Mouse (Mus musculus) lung, postnatal 36 days (tissue): ENCODE measurements around the gene Sac3d1.
"Not testable (repeated sequence)": the region's sequence is repeated elsewhere in the genome, so short reads cannot be mapped to it uniquely, and the experiment has no call there.

Source experiments
- DNase-seq: peaks from one replicate; pipeline ENCODE4 v3.0.0; 2022; ENCODE audit warnings: mixed read lengths

The Sac3d1 gene

DNA sequence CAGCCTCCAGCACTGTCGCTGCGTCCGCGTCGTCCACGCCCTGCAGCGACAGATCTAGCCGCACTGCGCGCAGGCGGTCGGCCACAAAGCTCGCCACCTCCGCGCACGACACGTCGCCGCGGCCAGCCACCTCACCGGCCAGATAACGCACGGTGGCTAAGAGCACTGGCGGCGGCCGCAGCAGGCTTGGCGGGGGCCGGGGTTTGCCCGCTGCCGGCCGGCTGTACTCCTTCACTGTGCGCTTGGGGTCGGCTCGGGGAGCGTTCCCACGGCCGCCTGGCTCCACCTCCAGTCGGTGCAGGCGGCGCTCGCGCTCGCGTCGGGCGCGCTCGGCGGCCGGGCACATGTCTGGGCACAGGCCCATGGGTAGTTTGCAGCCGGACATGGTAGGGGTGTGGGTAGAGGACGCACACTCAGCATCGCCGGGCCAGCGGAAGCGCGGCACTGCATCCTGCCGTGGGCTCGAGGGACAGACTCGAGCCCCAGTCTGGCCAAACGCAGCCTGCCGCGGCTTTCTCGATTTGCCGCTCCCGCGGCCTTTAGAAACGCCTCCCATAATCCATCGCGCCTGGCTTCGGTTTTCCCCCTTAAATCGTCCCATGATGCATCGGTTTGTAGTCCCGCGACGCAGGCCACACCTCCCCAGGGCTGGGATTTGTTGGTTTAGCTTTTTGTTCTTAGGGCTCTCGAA, at the start of gene Sac3d1:
Gene Sac3d1 (minus strand): TSS at position 665 of the 691 bp plus-strand sequence.
- DNase-seq: peak; percentile 95

DNA sequence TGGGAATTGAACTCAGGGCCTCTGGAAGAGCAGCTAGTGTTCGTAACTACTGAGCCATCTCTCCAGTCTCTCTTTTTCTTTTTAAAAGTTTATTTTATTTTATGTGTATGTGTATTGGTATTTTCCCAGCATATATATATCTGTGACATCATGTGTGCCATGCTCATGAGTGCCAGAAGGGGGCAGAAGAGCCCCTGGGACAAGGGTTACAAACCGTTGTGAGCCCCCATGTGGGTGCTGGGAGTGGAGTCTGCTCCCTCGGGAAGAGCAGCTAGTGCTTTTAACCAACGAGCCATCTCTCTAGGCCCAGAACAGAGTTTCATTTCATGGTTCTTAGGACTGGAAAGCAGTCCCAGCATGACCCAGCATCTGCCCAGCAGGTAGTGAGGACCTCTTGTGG, 48.3 kb upstream of the Sac3d1 start:
- no peak for DNase-seq

DNA sequence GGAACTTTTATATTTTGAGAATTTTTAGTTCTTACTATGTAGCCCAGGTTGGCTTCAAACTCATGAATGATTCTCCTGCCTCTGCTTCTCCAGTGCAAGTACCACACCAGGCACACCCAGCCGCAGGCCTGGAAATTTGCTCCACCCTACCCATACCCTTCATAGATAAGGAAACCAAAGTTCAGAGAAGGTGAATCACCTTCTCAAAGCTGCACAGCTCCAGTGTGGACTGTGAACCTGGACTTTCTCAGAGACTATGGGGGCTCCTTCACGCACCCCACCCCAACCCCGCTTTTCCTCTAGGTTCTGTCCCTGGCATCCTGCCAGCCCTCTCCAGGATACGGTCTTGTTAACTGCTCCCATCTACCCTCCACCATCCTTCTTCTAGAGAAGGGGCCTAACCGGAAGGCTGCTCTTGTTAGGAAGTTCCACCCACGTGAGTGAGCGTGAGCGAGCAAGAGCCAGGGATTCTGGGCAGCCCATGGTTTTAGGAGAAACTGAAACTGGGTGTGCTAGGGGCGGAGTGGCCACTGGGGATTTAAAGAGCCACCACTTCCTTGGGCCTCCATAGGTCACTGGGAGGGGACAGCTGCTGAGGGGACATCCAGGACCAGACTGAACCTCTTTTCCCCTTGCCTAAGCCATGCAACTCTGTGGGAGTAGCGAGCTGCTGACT, 45.6 kb upstream of the Sac3d1 start:
- DNase-seq: peak; percentile 81

DNA sequence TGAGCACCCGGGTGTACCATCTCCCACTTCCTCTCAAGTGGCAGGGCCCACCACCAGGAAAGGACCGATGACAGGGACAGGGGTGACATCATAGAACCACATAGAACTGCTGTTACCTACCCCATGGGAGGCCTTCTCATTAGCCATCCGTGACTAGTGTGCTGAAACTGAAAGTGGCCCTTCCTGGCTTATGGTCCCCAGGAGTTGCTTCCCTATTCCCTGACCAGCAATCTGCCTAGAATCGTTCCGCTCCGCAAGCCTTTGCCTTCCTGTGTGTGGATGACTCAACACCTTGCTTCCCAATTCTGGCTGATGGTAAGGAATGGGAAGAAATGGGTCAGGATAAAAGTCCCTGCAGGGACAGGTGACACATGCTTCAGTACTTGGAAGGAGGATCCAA, 38.8 kb upstream of the Sac3d1 start:
- DNase-seq: no peak

DNA sequence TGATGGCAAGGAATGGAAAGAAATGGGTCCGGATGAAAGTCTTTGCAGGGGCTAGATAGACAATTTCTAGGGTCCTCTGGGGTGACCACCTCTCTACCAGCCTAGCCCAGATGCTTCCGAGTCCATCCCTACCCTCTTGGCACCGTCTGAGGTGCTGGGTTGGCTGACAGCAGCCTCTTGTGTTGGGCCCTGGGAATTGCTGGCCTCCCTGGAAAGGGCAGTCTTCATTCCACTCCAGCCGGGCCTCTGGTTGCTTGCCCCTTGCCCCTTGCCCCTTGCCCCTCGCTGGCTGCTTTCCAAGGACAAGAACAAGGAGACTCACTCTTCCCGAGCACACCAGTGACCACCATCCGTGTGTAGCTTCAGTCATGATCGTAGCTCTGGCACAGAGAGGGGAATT, 37.9 kb upstream of the Sac3d1 start:
- DNase-seq: no peak

DNA sequence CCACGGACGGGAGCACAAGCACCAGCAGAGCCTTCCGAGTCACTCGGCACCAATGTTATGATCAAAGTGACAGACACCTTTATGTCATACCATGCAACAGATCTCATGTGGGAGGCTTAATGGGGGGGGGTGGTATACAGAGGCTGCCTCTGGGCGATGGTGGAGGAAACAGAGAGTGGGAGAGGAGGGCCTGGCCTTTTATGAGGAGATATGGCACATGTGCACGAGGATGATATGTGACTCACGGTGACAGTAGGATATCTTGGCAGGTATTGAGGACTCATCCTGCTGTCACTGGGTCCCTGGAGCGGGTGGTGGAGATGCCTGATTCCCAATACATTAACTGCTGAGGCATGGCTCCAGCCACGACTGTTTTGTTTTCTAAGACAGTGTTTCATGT, 36.7 kb upstream of the Sac3d1 start:
- DNase-seq: no peak

DNA sequence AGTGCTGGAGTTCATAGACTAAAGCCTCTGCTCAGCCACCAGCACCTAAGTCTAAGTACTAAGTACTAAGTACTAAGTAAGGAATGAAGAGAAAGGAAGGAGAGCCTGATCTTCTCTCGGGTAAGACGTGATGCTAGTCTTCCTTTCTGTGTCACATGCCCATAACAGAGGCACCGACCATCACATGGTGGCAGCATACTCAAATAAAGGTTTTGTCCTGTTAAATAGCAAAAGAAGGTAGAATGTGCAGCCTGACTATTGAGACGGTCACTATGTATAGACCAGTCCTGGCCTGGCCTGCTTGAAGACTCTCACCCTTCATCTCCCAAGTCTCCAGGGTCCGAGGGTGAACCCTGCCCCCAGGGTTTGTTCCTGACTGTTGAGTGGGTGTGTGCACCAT, 26.4 kb upstream of the Sac3d1 start:
- DNase-seq: no peak

DNA sequence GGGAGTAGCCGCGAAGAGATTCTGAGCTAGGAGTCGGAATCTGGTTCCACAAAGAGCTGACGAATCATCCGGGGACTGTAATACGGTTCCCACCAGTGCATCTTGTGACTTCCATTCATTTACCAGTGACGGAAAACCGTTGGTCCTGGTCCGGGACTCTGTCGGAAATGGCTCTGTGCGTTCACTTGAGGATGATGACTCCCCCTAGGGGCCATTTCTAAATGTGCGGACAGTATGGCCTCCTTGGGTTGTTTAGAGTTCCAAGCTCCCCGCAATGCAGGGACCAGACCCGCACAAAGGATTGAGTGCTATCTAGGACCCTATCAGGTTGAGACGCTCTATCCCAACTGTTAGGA, 22.9 kb upstream of the Sac3d1 start, which contains the start of gene Arl2:
Gene Arl2 (minus strand): TSS at position 155 of the 356 bp plus-strand sequence.
- peak; percentile 95 for DNase-seq

DNA sequence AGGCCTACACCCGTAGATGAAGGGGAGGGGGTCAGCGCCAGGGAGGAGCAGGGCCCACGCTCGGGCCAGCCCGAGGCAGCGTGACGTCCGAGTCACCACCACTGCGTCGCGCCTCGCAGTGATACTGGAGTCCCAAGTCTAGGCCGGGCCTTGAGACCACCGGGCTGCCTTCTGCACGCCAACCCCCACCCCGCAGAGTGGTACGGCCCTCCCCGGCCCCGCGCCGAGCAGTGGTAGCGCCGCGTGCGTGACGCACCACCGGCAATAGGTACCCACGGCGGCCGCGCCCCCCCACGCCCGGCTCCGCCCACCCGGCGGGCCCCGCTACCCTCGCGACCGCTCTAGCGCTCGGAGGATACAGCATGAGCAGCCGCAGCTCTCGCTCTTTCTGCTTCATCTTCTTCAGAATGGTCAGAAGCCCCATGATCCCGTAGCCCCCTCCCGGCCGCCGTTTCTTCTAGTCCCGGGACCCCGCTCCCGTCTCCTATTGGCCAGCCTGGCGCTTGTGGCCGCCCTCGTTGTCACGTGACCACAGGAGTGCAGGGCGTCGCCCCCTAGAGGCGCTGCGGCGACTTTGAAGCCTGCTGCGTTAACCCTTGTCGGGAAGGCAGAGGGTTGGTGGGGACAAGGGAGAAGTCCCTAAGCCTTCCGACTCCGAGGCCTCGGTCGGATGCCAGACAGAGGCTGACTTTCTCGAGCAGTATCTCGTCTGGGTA, 22.4 kb upstream of the Sac3d1 start, which contains the start of gene Batf2:
Gene Batf2 (plus strand): TSS at position 306 of the 716 bp plus-strand sequence.
- peak; percentile 94 for DNase-seq

DNA sequence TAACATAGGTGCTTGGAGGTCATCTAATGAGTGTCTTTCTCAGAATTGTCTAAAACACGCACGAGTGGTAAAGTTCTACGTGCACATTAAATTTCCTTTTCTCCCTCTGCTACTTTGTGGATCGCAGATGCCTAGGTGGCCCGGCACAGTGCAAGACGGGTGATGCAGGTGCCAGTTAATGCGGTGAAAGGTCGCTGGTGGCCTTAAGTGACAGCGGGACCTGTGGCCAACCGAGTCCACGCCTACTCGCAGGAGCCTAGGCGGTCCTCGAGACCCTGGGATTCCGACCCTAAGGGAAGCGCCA, 21.9 kb upstream of the Sac3d1 start:
- no peak for DNase-seq

DNA sequence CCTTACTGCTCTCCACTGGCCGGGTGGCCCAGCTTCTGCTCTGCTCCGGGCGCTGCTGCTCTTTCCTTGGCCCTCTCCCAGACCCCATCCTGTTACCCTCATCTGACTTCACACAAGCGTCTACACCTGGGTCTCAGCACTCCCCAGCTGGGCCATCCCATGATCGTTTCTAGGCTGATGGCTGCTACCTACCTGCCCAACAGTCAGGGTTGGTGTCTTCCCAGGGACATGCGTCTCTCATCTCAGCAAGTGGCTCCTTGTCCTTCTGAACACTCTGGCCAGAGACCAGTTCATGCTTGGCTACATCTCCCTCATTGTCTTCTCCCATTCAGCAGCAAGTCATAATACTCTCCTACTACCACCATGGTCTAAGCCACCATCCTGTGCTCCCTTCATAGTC, 21.3 kb upstream of the Sac3d1 start:
- DNase-seq: no peak

DNA sequence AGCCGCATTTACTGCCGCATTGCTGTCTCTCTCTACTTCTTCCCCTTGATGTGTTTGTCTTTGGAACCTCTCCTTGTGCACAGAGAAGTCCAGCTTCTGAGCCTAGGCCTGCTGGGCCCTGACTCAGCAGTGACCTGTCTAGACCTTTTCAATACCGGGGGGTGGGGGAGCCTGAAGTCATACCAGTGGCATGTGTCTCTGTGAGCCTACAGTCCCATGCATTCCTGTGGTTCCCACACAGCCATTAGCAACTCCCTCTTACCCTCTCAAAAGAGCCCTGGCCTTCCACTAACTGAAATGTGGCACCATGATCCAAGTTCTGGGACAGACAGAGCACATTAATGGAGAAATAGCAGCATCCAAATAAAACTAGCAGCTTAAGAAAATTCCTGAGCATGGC, 17.9 kb upstream of the Sac3d1 start:
- DNase-seq: no peak

DNA sequence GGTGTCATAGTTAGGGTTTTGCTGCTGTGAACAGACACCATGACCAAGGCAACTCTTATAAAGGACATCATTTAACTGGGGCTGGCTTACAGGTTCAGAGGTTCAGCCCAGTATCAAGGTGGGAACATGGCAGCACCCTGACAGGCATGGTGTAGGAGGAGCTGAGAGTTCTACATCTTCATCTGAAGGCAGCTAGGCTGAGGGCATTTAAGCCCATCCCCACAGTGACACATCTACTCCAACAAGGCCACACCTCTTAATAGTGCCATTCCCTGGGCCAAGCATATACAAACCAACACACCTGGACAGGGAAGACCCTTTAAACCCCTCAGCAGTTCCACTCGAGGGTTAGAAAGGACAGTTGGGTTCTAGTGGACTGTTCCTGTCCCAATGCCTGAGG, 14.7 kb upstream of the Sac3d1 start:
- DNase-seq: not testable (repeated sequence)

DNA sequence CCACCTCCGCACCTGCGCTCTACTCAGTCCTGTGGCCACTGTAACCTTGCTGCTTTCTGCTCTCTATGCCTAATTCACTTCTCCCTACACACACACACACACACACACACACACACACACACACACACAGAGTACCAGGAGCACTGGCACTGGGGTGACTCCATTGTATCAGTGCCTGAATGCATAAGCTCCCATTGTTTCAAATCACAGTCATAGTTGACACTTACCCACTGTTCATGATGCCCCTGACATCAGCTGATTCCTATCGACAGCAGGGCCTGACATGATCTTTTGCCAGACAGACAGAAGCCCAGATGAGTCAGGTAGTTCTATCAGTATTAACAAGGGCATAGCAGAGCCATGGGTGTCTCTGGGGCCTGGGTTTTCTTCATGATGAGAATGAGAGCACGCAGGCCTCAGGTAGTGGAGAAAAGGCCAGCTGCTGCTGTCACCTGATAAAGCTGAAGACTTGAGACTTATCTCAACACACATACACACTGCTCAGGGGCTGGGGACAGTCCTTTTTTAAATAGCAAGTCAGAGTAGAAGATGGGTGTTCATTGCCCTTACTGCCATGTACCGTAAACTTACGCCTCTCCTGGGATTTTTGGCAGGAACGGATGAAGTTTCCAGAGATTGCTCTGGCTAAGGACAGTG, 13.8 kb upstream of the Sac3d1 start:
- no peak for DNase-seq

DNA sequence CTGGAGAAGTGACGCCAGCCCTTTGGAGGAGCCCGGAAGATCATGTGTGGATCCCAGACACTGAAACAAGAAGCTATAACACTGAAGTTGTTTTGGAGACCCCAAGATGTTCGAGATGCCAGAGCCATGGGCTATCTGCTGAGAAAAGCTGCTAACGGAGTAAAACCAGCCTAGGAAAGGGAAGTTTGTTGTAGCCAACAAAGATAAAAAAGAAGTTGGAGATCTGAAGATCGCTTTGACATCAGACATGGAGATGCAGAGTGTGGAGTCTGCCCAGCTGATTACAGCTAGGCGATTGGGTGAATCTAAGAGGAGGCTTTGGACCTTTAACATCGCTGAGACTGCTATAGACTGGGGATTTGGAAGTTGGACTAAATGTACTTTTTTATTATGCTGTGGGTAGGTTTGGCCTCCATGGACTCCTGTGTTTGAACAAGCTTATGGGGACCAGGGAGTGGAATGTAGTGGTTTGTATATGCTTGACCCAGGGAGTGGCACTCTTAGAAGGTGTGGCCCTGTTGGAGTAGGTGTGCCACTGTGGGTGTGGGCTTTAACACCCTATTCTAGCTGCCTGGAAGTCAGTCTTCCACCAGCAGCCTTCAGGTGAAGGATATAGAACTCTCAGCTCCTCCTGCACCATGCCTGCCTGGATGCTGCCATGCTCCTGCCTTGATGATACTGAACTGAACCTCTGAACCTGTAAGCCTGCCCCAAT, 12.1 kb upstream of the Sac3d1 start:
- peak; percentile 25 for DNase-seq

DNA sequence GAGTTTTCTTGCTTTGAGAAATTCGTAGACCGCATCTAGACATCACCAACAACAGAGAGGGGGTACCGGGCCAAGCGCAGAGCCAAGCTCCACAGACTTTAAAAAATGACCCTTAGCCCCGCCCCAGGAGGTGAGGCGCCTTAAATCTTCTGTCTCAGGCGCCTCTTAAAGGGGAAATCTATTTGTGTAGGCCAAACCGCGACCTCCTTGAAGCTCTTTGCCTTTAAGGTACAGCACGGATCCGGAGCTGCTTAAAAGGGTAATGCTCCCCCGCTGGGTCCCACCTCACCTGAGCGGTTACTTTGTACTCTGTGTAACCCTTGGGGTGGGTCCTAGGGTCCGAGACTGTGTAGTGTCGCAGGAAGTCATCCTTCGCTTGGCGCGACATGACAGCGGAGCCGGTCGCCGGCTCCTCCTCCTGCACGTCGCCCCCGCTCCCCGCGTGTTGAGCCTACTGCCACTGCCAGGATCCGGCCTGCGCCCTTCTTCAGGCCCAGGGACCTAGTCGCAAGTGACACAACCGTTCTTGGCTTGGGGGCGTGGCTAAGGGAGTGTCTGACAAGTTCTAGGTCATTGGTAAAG, 9.4 kb upstream of the Sac3d1 start, which contains the start of gene Snx15:
Gene Snx15 (minus strand): TSS at position 545 of the 582 bp plus-strand sequence.
- peak; percentile 99 for DNase-seq

DNA sequence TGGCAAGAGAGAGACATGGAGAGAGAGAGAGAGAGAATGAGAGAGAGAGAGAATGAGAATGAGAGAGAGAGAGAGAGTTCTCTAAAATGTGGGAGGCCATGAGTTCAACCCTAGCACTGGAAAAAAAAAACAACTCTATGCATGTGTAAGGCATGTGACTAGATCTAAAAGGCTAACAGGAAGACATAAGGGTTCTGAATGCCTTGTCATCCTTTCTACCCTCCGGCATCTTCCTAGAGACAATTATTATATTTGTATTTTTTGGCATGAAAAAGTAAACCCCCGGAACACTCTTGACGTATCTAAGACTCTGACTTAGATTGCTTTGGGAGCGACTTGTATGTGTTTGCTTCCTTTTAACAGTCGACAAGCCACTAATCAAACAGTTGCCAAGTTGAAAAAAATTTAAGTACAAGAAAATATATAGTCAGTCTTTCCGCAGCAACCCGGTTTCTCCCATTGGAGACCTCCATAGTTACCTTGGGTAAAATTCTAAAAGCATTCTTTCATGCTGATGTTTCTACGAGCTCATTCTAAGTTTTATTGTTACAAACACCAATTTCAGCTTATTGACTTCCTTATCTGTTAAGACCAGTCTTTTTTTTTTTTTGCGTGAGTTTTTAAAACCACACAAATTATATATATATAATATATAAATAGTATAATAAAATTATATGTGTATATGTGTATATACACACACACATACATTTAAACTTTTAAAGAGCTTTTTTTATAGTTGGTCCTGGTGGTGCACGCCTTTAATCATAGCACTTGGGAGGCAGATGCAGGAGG, 8.5 kb upstream of the Sac3d1 start:
- no peak for DNase-seq

DNA sequence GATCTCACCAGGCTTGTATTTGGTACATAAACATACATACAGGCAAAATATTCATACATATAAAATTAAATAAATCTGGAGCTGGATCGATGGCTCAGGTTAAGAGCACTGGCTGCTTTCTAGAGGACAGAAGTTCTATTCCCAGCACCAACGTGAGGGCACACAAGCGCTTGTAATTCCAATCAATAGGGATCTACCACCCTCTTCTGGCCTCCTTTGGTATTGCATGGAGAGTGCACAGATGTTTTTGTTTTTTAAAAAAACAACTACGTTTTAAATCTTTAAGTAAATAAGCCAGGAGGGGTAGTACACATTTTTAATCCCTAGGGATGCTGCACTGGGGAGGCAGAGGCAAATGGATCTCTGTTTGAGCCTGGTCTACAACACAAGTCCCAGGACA, 7.8 kb upstream of the Sac3d1 start:
- DNase-seq: peak; percentile 86

DNA sequence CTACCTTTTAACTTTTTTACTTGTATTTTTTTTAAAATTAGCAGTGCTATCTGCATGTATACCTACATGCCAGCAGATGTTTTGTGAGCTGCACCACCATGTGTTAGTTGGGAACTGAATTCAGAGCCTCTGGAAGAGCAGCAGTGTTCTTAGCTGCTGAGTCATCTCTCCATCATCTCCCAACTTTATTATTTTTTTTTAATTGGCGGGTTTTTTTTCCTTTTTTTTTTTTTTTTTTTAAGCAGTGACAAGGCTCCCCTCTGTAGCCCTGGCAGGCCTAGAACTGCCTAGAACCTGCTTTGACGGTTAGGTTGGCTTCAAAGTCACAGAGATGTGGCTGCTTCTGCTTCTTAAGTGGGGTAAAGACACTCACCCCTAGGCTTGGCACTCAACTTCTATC, 6.4 kb upstream of the Sac3d1 start:
- no peak for DNase-seq

DNA sequence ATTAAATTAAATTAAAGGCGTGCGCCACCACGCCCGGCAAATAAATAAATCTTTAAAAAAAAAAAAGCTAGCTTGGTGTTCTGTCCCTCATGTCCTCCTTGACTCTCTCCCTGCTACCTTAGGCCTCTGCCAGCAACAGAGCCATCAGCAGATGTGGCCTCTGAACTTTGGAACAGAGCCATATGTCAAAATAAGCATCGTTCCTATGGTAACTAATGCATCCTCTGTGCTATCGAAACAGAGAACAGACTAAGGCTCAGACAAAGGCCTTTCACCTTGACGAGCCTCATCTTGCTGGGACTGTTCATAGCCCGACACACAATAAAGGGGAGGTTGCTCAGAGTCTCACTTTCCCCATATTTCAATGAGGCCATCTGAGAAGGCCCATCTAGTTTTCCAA, 4.9 kb upstream of the Sac3d1 start:
- DNase-seq: no peak

DNA sequence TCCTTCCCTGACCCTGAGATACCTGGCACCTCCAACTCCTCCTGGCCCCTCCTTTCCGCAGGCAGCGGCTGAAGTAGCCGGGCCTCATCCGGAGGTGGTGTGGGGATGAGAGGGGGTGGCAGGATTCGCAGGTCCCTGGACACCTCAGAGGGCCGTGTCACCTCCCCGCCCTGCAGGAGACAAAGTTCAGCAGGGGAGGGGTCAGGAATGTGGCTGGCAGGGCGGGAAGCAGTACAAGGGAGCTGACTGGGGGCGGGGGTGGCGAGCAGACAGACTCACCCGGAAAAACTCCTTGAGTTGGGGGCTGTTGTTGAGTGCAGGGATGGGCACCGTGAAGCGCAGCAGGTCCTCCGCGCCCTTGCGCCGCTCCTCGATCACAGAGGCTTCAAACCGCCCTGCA, 3.3 kb upstream of the Sac3d1 start:
- no peak for DNase-seq
